Mouse (Mus musculus) heart, embryonic 16.5 days (tissue): Measurements from ENCODE around the gene Srsf7. TPM values are rescaled to one million over a fixed set of nuclear protein-coding genes. Genes with fewer than 3 reads are reported as not detected.
"Not testable (repeated sequence)": the region's sequence is repeated elsewhere in the genome, so short reads cannot be mapped to it uniquely, and the experiment has no call there.

Source experiments
- ATAC-seq: fragments of 200-750 bp; cut with Nextera tagmentation; replicated peaks from 2 replicates; pipeline ENCODE4 v1.8.0; 2017; ENCODE audit warnings: moderate number of reproducible peaks; ENCODE audit not compliant: insufficient read depth, low FRiP score; ENCODE audit errors: extremely low read depth
- H3K27ac ChIP-seq: fragments of 300-500 bp; sonication (generic); 2 replicates; pipeline ENCODE4 v1.5.1; 2014; ENCODE audit warnings: mild to moderate bottlenecking, low read length, control low read depth, moderate library complexity
- H3K27me3 ChIP-seq: fragments of 300-500 bp; sonication (generic); 2 replicates; pipeline ENCODE4 v1.6.1; 2014; ENCODE audit warnings: low read length, mixed read lengths; ENCODE audit not compliant: control insufficient read depth, insufficient read depth
- H3K36me3 ChIP-seq: fragments of 300-500 bp; sonication (generic); 2 replicates; pipeline ENCODE4 v1.6.1; 2014; ENCODE audit not compliant: control insufficient read depth, insufficient read depth
- H3K4me1 ChIP-seq: fragments of 300-500 bp; sonication (generic); 2 replicates; pipeline ENCODE4 v1.6.1; 2014; ENCODE audit warnings: low read length, mixed read lengths; ENCODE audit not compliant: control insufficient read depth, insufficient read depth
- H3K4me2 ChIP-seq: fragments of 300-500 bp; sonication (generic); 2 replicates; pipeline ENCODE4 v1.6.1; 2014; ENCODE audit warnings: low read depth, mild to moderate bottlenecking, control low read depth, low read length
- H3K4me3 ChIP-seq: fragments of 300-500 bp; sonication (generic); 2 replicates; pipeline ENCODE4 v1.5.1; 2014; ENCODE audit warnings: mild to moderate bottlenecking, control low read depth, low read length
- H3K9ac ChIP-seq: fragments of 300-500 bp; sonication (generic); 2 replicates; pipeline ENCODE4 v1.6.1; 2014; ENCODE audit warnings: low read length, control low read depth
- H3K9me3 ChIP-seq: fragments of 300-500 bp; sonication (generic); replicated peaks from 2 replicates; pipeline ENCODE4 v1.6.1; 2016; ENCODE audit warnings: low read length; ENCODE audit not compliant: control insufficient read depth
- WGBS: fragments of 180-500 bp; shearing (Covaris S2); extraction: QIAGEN DNeasy Blood & Tissue Kit; methylation state at CpG from one replicate; pipeline ENCODE4 v1.1.7; 2014; 5-methylcytosine and 5-hydroxymethylcytosine counted together
- polyA plus RNA-seq: library from polyadenylated mRNA; unstranded; fragments of >200 nt; fragmentation: Nextera tagmentation; extraction: Ambion mirVana; gene quantifications from 2 replicates; pipeline ENCODE4 v1.2.1, GENCODE M21; 2015

Gene Srsf7
- polyA plus RNA-seq, 1 experiment from 2014 or later, result 311 TPM

DNA sequence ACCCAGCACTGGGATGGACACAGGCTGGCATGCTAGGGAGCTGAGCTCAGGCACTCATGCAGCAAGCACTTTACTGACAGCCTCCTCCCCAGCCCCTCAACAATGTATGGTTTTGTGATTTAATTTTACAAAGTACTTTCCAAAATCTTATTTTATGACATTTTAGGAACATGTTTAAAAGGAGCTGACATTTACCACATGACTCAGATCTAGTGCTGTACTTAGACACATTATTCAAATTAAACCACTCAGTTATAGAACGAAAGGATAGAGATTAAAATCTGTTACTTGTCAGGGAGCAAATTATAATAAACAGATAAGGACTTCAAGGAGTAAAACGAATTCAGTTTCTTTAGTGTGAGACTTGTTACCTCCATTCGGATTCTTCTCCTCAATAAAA is 28.4 kb upstream of the Srsf7 start:
- no peak overlapping the region for H3K27ac ChIP-seq
- no peak overlapping the region for H3K4me2 ChIP-seq
- no peak overlapping the region for H3K4me3 ChIP-seq
- no peaks in the 10 kb centered on the region for H3K27me3 ChIP-seq
- no peaks in the 10 kb centered on the region for H3K9me3 ChIP-seq
- WGBS, result 81% methylated on average over 3 of the region's 3 CpGs
- no peak for ATAC-seq
- no peak overlapping the region for H3K9ac ChIP-seq
- no peaks in the 10 kb centered on the region for H3K4me1 ChIP-seq
- peaks cover 16% of the 10 kb centered on the region for H3K36me3 ChIP-seq

DNA sequence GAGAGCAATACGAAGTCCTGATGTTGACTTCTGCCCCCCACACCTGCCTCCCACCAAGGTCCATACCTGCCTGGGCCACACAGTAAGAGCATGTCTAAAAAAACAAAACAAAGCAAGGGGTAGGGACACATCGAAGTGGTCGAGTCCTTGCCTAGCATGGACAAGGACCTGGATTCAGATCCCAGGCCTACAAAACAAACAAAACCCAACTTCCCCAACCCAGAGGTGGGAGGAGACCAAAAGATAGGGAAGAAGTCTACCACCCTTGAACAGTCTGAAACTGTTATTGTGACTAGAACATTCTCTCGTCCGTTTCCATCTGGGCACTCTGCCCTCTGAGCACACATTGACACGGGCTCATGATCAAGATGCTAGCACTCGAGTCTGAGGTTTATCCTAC is 27.3 kb upstream of the Srsf7 start:
- H3K4me1 ChIP-seq, result 0 out of 2 replicates have a peak, but pooled peaks cover under 1% of the 10 kb centered on the region
- peaks cover 8% of the 10 kb centered on the region; the same call in 1 of the 2 replicates for H3K36me3 ChIP-seq
- H3K9ac ChIP-seq, result no peak overlapping the region
- no peak for ATAC-seq
- no peak overlapping the region for H3K27ac ChIP-seq
- H3K4me3 ChIP-seq, result no peak overlapping the region
- no peak overlapping the region for H3K4me2 ChIP-seq
- 75% methylated on average over 7 of the region's 7 CpGs for WGBS
- no peaks in the 10 kb centered on the region for H3K27me3 ChIP-seq
- no peaks in the 10 kb centered on the region for H3K9me3 ChIP-seq

DNA sequence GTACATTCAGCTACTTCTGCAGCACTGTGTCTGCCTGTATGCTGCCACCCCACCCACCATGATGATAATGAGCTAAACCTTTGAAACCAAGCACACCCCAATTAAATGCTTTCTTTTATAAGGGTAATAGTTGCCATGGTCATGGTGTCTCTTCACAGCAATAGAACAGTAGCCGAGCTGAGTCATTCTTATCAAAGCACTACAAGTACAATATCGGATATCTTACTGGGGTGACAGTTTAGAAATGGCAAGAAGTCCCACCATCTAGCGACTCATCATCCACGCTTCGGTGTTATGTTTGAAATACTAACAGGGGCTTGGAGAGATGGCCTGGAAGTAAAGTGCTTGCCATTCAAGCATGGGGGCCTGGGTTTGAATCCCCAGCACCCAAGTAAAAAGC is 26.7 kb upstream of the Srsf7 start:
- Histone ChIP-seq H3K27ac (no peak overlapping the region), H3K27me3 (no peaks in the 10 kb centered on the region), H3K4me2 (no peak overlapping the region), H3K9me3 (no peaks in the 10 kb centered on the region), H3K4me1 (0 out of 2 replicates have a peak, but pooled peaks cover 4% of the 10 kb centered on the region), H3K9ac (no peak overlapping the region), H3K36me3 (peaks cover 5% of the 10 kb centered on the region; the same call in 1 of the 2 replicates), H3K4me3 (no peak overlapping the region)
- 86% methylated on average over 5 of the region's 5 CpGs for WGBS
- no peak for ATAC-seq

GRCm38 (mm10) chr17:80229396-80229795 is 22.3 kb upstream of the Srsf7 start:
- Histone ChIP-seq H3K4me3 (no peak overlapping the region), H3K27ac (no peak overlapping the region), H3K9me3 (no peaks in the 10 kb centered on the region), H3K27me3 (no peaks in the 10 kb centered on the region), H3K36me3 (no peaks in the 10 kb centered on the region), H3K9ac (no peak overlapping the region), H3K4me1 (peaks cover 7% of the 10 kb centered on the region), H3K4me2 (no peak overlapping the region)
- ATAC-seq, result no peak
- WGBS, result 64% methylated on average over 2 of the region's 2 CpGs

DNA sequence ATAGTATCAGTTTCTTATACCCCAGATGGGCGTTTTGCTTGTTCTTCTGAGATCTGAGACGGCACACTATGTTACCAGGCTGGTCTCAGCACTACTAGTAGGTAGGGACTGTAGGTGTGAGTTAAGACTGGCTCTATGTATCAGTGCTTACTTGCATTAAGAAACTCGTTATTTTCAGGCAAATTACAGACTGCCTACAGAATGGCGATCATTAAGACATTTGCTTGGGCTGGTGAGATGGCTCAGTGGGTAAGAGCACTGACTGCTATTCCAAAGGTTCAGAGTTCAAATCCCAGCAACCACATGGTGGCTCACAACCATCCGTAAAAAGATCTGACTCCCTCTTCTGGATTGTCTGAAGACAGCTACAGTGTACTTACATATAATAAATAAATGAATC is 18.0 kb upstream of the Srsf7 start:
- H3K27ac ChIP-seq, H3K27me3 ChIP-seq, H3K9me3 ChIP-seq, H3K36me3 ChIP-seq, H3K4me1 ChIP-seq, ATAC-seq: not testable (repeated sequence)
- Histone ChIP-seq H3K4me3 (peak overlapping the region; percentile 70), H3K4me2 (peak overlapping the region; percentile 84), H3K9ac (peak overlapping the region; percentile 81)
- 41% methylated on average over 4 of the region's 5 CpGs for WGBS

GRCm38 (mm10) chr17:80224326-80225116 is 17.4 kb upstream of the Srsf7 start, which contains the start of gene Gemin6:
Gene Gemin6, plus strand, starts transcription at chr17:80224441.
- Histone ChIP-seq H3K4me3 (peak within 1 kb of the TSS; percentile 70), H3K9me3 (no peaks in the 10 kb centered on the region), H3K4me1 (peaks cover 10% of the 10 kb centered on the region), H3K27me3 (no peaks in the 10 kb centered on the region), H3K4me2 (peak within 1 kb of the TSS; percentile 84), H3K27ac (peak within 1 kb of the TSS; percentile 87), H3K9ac (peak within 1 kb of the TSS; percentile 81), H3K36me3 (no peaks in the 10 kb centered on the region)
- peak; percentile 95 for ATAC-seq
- under 1% methylated on average over 33 of the region's 33 CpGs for WGBS

- H3K36me3 ChIP-seq, result no peaks in the 10 kb centered on the region
- no peaks in the 10 kb centered on the region for H3K27me3 ChIP-seq
- WGBS, result 6% methylated on average over 9 of the region's 9 CpGs
- ATAC-seq, result 0 out of 2 replicates have a peak, but pooled peaks have one; percentile 26
- H3K9me3 ChIP-seq, result no peaks in the 10 kb centered on the region
- peak overlapping the region; percentile 81 for H3K9ac ChIP-seq
- peak overlapping the region; percentile 84 for H3K4me2 ChIP-seq
- H3K4me3 ChIP-seq, result peak overlapping the region; percentile 70
- peaks cover 6% of the 10 kb centered on the region for H3K4me1 ChIP-seq
- peak overlapping the region; percentile 87 for H3K27ac ChIP-seq
These were observed 16.7 kb upstream of the Srsf7 start for GRCm38 (mm10) chr17:80223829-80224228.

DNA sequence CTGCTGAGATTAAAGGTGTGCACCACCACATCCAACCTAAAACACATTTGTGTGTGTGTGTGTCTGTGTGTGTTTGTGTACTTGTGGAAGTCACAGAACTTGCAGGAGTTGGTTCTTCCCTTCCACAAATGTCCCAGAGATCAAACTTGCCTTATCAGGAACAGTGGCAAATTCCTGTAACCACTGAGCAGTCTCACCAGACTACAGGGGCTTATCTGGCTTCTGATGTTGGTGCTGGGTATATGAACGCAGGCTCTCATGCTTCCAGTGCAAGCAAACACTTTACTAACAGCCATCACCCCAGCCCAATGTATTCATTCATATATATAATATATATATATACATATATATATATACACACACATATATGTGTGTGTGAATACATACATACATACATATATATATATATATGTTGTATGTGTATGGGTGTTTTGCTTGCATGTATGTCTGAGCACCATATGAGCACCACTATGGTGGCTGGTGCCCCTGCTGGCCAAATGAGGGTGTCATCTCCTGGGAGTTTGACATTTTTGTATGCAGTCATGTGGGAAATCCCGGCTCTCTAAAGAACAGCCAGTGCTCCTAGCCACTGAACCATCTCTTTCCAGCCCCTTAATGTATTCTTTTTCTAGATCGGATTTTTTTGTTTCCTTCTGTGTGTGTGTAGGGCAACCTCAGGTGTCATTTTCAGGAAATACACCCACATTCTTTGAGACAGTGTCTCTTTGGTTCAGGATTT is 15.0 kb upstream of the Srsf7 start:
- Histone ChIP-seq H3K9me3 (no peaks in the 10 kb centered on the region), H3K4me2 (no peak overlapping the region), H3K9ac (no peak overlapping the region), H3K27ac (no peak overlapping the region), H3K36me3 (no peaks in the 10 kb centered on the region), H3K4me3 (no peak overlapping the region), H3K27me3 (no peaks in the 10 kb centered on the region), H3K4me1 (peaks cover 6% of the 10 kb centered on the region)
- 57% methylated on average over 3 of the region's 3 CpGs for WGBS
- ATAC-seq, result no peak

GRCm38 (mm10) chr17:80221202-80221601 is 14.1 kb upstream of the Srsf7 start:
- no peaks in the 10 kb centered on the region for H3K36me3 ChIP-seq
- H3K4me2 ChIP-seq, result no peak overlapping the region
- no peak for ATAC-seq
- no peaks in the 10 kb centered on the region for H3K9me3 ChIP-seq
- peaks cover 6% of the 10 kb centered on the region for H3K4me1 ChIP-seq
- no peak overlapping the region for H3K4me3 ChIP-seq
- no peak overlapping the region for H3K9ac ChIP-seq
- no peak overlapping the region for H3K27ac ChIP-seq
- no peaks in the 10 kb centered on the region for H3K27me3 ChIP-seq
- WGBS, result 60% methylated on average over 9 of the region's 9 CpGs
